Mouse (Mus musculus): Measurements from ENCODE around the gene Wdr26.

GRCm38 (mm10) chr1:181131915-181132314 is 79.9 kb downstream of the Wdr26 start:
- no peak for TF ChIP-seq CTCF (IDR thresholded peaks at IDR 0.05; ENCODE audit: low read depth, low read length)
- no peak for TF ChIP-seq POLR2A (IDR thresholded peaks at IDR 0.05; ENCODE audit: extremely low read depth, insufficient read depth, low read length)

All from liver, adult 2 months (tissue).